Comparison of ENCODE assay signal across 8 mouse cellular contexts in genomic region chr10:8757429-8757931, GRCm38 (mm10).
DNase-seq lines count a peak whose midpoint lies in the region; ATAC-seq and TF ChIP-seq lines count a peak whose summit lies in the region.

No protein-coding gene starts in this region.

- WGBS in lung, adult 2 months, result 43% methylated on average over 21 of the region's 21 CpGs
- 14% methylated on average over 21 of the region's 21 CpGs for WGBS in forebrain, embryonic 10.5 days
- 12% methylated on average over 21 of the region's 21 CpGs for WGBS in hindbrain, embryonic 15.5 days
- WGBS in neural tube, embryonic 12.5 days, result 8% methylated on average over 21 of the region's 21 CpGs

- H3K4me3 ChIP-seq in lung, adult 2 months (replicated peaks; ENCODE audit: extremely low read depth, low read depth, low read length), result no peak overlapping the region
- peak overlapping the region; percentile 33 for H3K4me3 ChIP-seq in forebrain, embryonic 10.5 days
- peak overlapping the region; percentile 26 for H3K4me3 ChIP-seq in hindbrain, embryonic 15.5 days
- H3K4me3 ChIP-seq in neural tube, embryonic 12.5 days, result peak overlapping the region; percentile 19

- TF ChIP-seq POLR2A in lung, adult 2 months (IDR thresholded peaks at IDR 0.05; ENCODE audit: borderline replicate concordance, extremely low read depth, low read depth, low read length), result 0 out of 2 replicates have a peak, but pooled peaks have one; percentile 11

- DNase-seq in lung, adult 2 months, result no peak
- no peak for DNase-seq in lung, adult 18-20 months
- no peak for DNase-seq in forebrain, embryonic 10.5 days (ENCODE audit: extremely low spot score, low spot score)
- no peak for DNase-seq in frontal cortex, postnatal 25 days (ENCODE audit: low spot score in 2 of 2)

- peak overlapping the region; percentile 62 for H3K27ac ChIP-seq in forebrain, embryonic 10.5 days
- H3K27ac ChIP-seq in hindbrain, embryonic 15.5 days (replicated peaks), result peak overlapping the region; percentile 30
- 0 out of 2 replicates have a peak overlapping the region, but pooled peaks have one; percentile 33 for H3K27ac ChIP-seq in neural tube, embryonic 12.5 days

- ATAC-seq in hindbrain, embryonic 15.5 days (ENCODE audit: low FRiP score, low read depth), result peak; percentile 48; the same call in 1 of the 2 replicates
- 0 out of 2 replicates have a peak, but pooled peaks have one; percentile 10 for ATAC-seq in neural tube, embryonic 12.5 days (ENCODE audit: low FRiP score, low read depth)
- no peak for ATAC-seq in activated CD4-positive, CD25-positive, alpha-beta regulatory T cell, adult 4 months
- no peak for ATAC-seq in megakaryocyte, adult 5-6 weeks (ENCODE audit: poor library complexity, severe bottlenecking)

- H3K36me3 ChIP-seq in forebrain, embryonic 10.5 days (replicated peaks), result peaks cover 10% of the 10 kb centered on the region; the same call in 1 of the 2 replicates
- H3K36me3 ChIP-seq in hindbrain, embryonic 15.5 days, result no peaks in the 10 kb centered on the region
- H3K36me3 ChIP-seq in neural tube, embryonic 12.5 days, result peaks cover 13% of the 10 kb centered on the region; the same call in 1 of the 2 replicates

- peaks cover 5% of the 10 kb centered on the region; the same call in 1 of the 2 replicates for H3K27me3 ChIP-seq in forebrain, embryonic 10.5 days (ENCODE audit: poor library complexity, severe bottlenecking)
- no peaks in the 10 kb centered on the region for H3K27me3 ChIP-seq in hindbrain, embryonic 15.5 days
- H3K27me3 ChIP-seq in neural tube, embryonic 12.5 days (replicated peaks), result no peaks in the 10 kb centered on the region

- H3K9me3 ChIP-seq in forebrain, embryonic 10.5 days, result no peaks in the 10 kb centered on the region
- no peaks in the 10 kb centered on the region for H3K9me3 ChIP-seq in hindbrain, embryonic 15.5 days
- no peaks in the 10 kb centered on the region for H3K9me3 ChIP-seq in neural tube, embryonic 12.5 days

- H3K4me1 ChIP-seq in lung, adult 2 months (ENCODE audit: control insufficient read depth, insufficient read depth, low read length), result peaks cover 25% of the 10 kb centered on the region
- peaks cover 60% of the 10 kb centered on the region for H3K4me1 ChIP-seq in forebrain, embryonic 10.5 days
- H3K4me1 ChIP-seq in hindbrain, embryonic 15.5 days (replicated peaks), result peaks cover 40% of the 10 kb centered on the region
- peaks cover 52% of the 10 kb centered on the region for H3K4me1 ChIP-seq in neural tube, embryonic 12.5 days

- H3K4me2 ChIP-seq in hindbrain, embryonic 15.5 days, result peak overlapping the region; percentile 54
- H3K4me2 ChIP-seq in neural tube, embryonic 12.5 days (replicated peaks), result peak overlapping the region; percentile 59

- no peak for TF ChIP-seq CTCF in lung, adult 2 months (IDR thresholded peaks at IDR 0.05; ENCODE audit: insufficient read depth, low read length)

- H3K9ac ChIP-seq in hindbrain, embryonic 15.5 days, result peak overlapping the region; percentile 27
- peak overlapping the region; percentile 45 for H3K9ac ChIP-seq in neural tube, embryonic 12.5 days

Comparison
In these comparisons a context has a peak if more than half of its experiments do, and no peak if none do; other contexts are left out.
1. ATAC-seq: peak in hindbrain, embryonic 15.5 days (single experiment) and neural tube, embryonic 12.5 days (single experiment); none in activated CD4-positive, CD25-positive, alpha-beta regulatory T cell, adult 4 months (single experiment) and megakaryocyte, adult 5-6 weeks (single experiment).
2. Peak in every context shown above with its lines, with median percentiles within 50 percentile points of each other: H3K27ac ChIP-seq.